Mouse (Mus musculus) liver, postnatal 0 days (tissue): ENCODE measurements at regions not wholly inside any gene's neighbourhood (a gene's known extent, or its start where the extent isn't known, plus 50 kb on each side); places are given as distances from the start of the nearest gene placed in this dataset.

Experiments
- ATAC-seq: fragments of 200-750 bp; cut with Nextera tagmentation; 2 replicates; pipeline ENCODE4 v1.8.0; 2017; ENCODE audit warnings: mild to moderate bottlenecking, moderate library complexity
- DNase-seq: peaks from one replicate; pipeline ENCODE4 v3.0.0-alpha.2; 2016
- H3K27ac ChIP-seq: fragments of 300-500 bp; sonication (generic); 2 replicates; pipeline ENCODE4 v1.5.1; 2014; ENCODE audit warnings: antibody characterized with exemption, moderate library complexity, mild to moderate bottlenecking, low read depth
- H3K27me3 ChIP-seq: fragments of 300-500 bp; sonication (generic); 2 replicates; pipeline ENCODE4 v1.6.1; 2014; ENCODE audit warnings: low read length, control low read depth, mixed read lengths; ENCODE audit not compliant: insufficient read depth
- H3K36me3 ChIP-seq: fragments of 300-500 bp; sonication (generic); replicated peaks from 2 replicates; pipeline ENCODE4 v1.6.1; 2014; ENCODE audit warnings: mild to moderate bottlenecking, control low read depth, low read length, moderate library complexity, mixed read lengths; ENCODE audit not compliant: insufficient read depth
- H3K4me1 ChIP-seq: fragments of 300-500 bp; sonication (generic); 2 replicates; pipeline ENCODE4 v1.6.1; 2014; ENCODE audit warnings: antibody characterized with exemption, mild to moderate bottlenecking, control low read depth; ENCODE audit not compliant: insufficient read depth
- H3K4me2 ChIP-seq: fragments of 300-500 bp; sonication (generic); 2 replicates; pipeline ENCODE4 v1.6.1; 2014; ENCODE audit warnings: low read depth, mild to moderate bottlenecking, low read length, moderate library complexity, mixed read lengths
- H3K4me3 ChIP-seq: fragments of 300-500 bp; sonication (generic); 2 replicates; pipeline ENCODE4 v1.5.1; 2014; ENCODE audit warnings: low read depth, low read length
- H3K9ac ChIP-seq: fragments of 300-500 bp; sonication (generic); replicated peaks from 2 replicates; pipeline ENCODE4 v1.6.1; 2014; ENCODE audit warnings: mild to moderate bottlenecking, moderate library complexity
- H3K9me3 ChIP-seq: fragments of 300-500 bp; sonication (generic); 2 replicates; pipeline ENCODE4 v1.6.1; 2016; ENCODE audit warnings: mild to moderate bottlenecking, control low read depth, low read length, mixed read lengths
- CTCF ChIP-seq: sonication (generic); IDR thresholded peaks from 2 replicates; pipeline ENCODE4 v1.5.1; 2016; ENCODE audit warnings: antibody characterized with exemption, low read depth
- EP300 ChIP-seq: IDR thresholded peaks from 2 replicates; pipeline ENCODE4 v1.6.1; 2016; ENCODE audit warnings: antibody characterized with exemption, low read depth, mild to moderate bottlenecking
- WGBS: fragments of 180-500 bp; shearing (Covaris S2); extraction: QIAGEN DNeasy Blood & Tissue Kit; methylation state at CpG from one replicate; pipeline ENCODE4 v1.1.7; 2014; ENCODE audit not compliant: insufficient replicate concordance; 5-methylcytosine and 5-hydroxymethylcytosine counted together

- H3K4me2 ChIP-seq, result no peak overlapping the region
- H3K27ac ChIP-seq, result no peak overlapping the region
- no peak for DNase-seq
- no peak overlapping the region for H3K9ac ChIP-seq
- no peak for TF ChIP-seq EP300
- no peak for TF ChIP-seq CTCF
- no peaks in the 10 kb centered on the region for H3K4me1 ChIP-seq
- no peaks in the 10 kb centered on the region for H3K9me3 ChIP-seq
- H3K4me3 ChIP-seq, result no peak overlapping the region
- no peaks in the 10 kb centered on the region for H3K27me3 ChIP-seq
- 72% methylated on average over 6 of the region's 6 CpGs for WGBS
- no peaks in the 10 kb centered on the region for H3K36me3 ChIP-seq
- no peak for ATAC-seq
Measured at GRCm38 (mm10) chr15:52095629-52096190, 1789.0 kb upstream of the Gm7489 start.

GRCm38 (mm10) chr15:52108761-52109160 is 1775.9 kb upstream of the Gm7489 start:
- TF ChIP-seq CTCF, result no peak
- TF ChIP-seq EP300, result no peak
- 77% methylated on average over 2 of the region's 2 CpGs for WGBS
- Histone ChIP-seq H3K27me3 (no peaks in the 10 kb centered on the region), H3K4me2 (no peak overlapping the region), H3K4me1 (no peaks in the 10 kb centered on the region), H3K36me3 (no peaks in the 10 kb centered on the region), H3K4me3 (no peak overlapping the region), H3K9me3 (no peaks in the 10 kb centered on the region), H3K27ac (no peak overlapping the region), H3K9ac (no peak overlapping the region)
- ATAC-seq (no peak), DNase-seq (no peak)

- ATAC-seq (peak; percentile 78), DNase-seq (no peak)
- WGBS, result 58% methylated on average over 2 of the region's 2 CpGs
- H3K9me3 ChIP-seq, result no peaks in the 10 kb centered on the region
- peak overlapping the region; percentile 46; the same call in 1 of the 2 replicates for H3K27ac ChIP-seq
- H3K4me2 ChIP-seq, result no peak overlapping the region
- no peak overlapping the region for H3K4me3 ChIP-seq
- no peaks in the 10 kb centered on the region for H3K27me3 ChIP-seq
- H3K36me3 ChIP-seq, result no peaks in the 10 kb centered on the region
- no peaks in the 10 kb centered on the region for H3K4me1 ChIP-seq
- no peak for TF ChIP-seq CTCF
- TF ChIP-seq EP300, result no peak
- H3K9ac ChIP-seq, result no peak overlapping the region
Measured at GRCm38 (mm10) chr15:52114368-52115036, 1770.2 kb upstream of the Gm7489 start.

- Histone ChIP-seq H3K4me3 (no peak overlapping the region), H3K36me3 (no peaks in the 10 kb centered on the region), H3K27ac (no peak overlapping the region), H3K9ac (no peak overlapping the region), H3K4me2 (no peak overlapping the region), H3K27me3 (no peaks in the 10 kb centered on the region), H3K4me1 (no peaks in the 10 kb centered on the region), H3K9me3 (no peaks in the 10 kb centered on the region)
- TF ChIP-seq EP300 (peak; percentile 66), CTCF (no peak)
- WGBS, result 44% methylated on average over 3 of the region's 3 CpGs
- DNase-seq, result no peak
- ATAC-seq, result 0 out of 2 replicates have a peak, but pooled peaks have one; percentile 27
Measured at GRCm38 (mm10) chr15:52136693-52137092, 1748.0 kb upstream of the Gm7489 start.

GRCm38 (mm10) chr15:52153421-52153820 is 1731.3 kb upstream of the Gm7489 start:
- WGBS, result 31% methylated on average over 5 of the region's 5 CpGs
- ATAC-seq (no peak; the same call in 1 of the 2 replicates), DNase-seq (peak; percentile 40)
- Histone ChIP-seq H3K27me3 (no peaks in the 10 kb centered on the region), H3K27ac (no peak overlapping the region), H3K9me3 (no peaks in the 10 kb centered on the region), H3K4me2 (no peak overlapping the region), H3K4me3 (no peak overlapping the region), H3K9ac (no peak overlapping the region), H3K36me3 (no peaks in the 10 kb centered on the region), H3K4me1 (no peaks in the 10 kb centered on the region)
- no peak for TF ChIP-seq EP300
- TF ChIP-seq CTCF, result peak; percentile 76

GRCm38 (mm10) chr15:52155784-52156183 is 1728.9 kb upstream of the Gm7489 start:
- 30% methylated on average over 1 of the region's 1 CpGs for whole genome bisulfite sequencing
- DNase-seq (no peak), ATAC-seq (no peak)
- H3K4me3 ChIP-seq, result no peak overlapping the region
- H3K4me1 ChIP-seq, result no peaks in the 10 kb centered on the region
- no peaks in the 10 kb centered on the region for H3K9me3 ChIP-seq
- H3K27me3 ChIP-seq, result no peaks in the 10 kb centered on the region
- no peak overlapping the region for H3K9ac ChIP-seq
- H3K4me2 ChIP-seq, result no peak overlapping the region
- H3K27ac ChIP-seq, result no peak overlapping the region
- TF ChIP-seq CTCF (no peak), EP300 (no peak)
- no peaks in the 10 kb centered on the region for H3K36me3 ChIP-seq
